Mouse (Mus musculus) embryonic facial prominence, embryonic 12.5 days (tissue): ENCODE data around the gene Tex52. TPM values are rescaled to one million over a fixed set of nuclear protein-coding genes. Genes with fewer than 3 reads are reported as not detected.

Experiments
- polyA plus RNA-seq: library from polyadenylated mRNA; unstranded; fragments of >200 nt; fragmentation: Nextera tagmentation; extraction: Ambion mirVana; gene quantifications from 2 replicates; pipeline ENCODE4 v1.2.1, GENCODE M21; 2016

Gene Tex52
- polyA plus RNA-seq, 1 experiment from 2014 or later: 0.42 TPM

Other genes with a start within 250 kb of the Tex52 start
- 108 and 110 TPM in 2 replicates for gene Tspan9, start 231.9 kb upstream of the Tex52 start, polyA plus RNA-seq
- gene Tead4, start 74.6 kb upstream of the Tex52 start, polyA plus RNA-seq: 2.4 and 3.6 TPM in 2 replicates
- gene Tulp3, start 19.6 kb upstream of the Tex52 start, polyA plus RNA-seq: 29.1 and 29.3 TPM in 2 replicates
- gene Rhno1, start 12.5 kb upstream of the Tex52 start, polyA plus RNA-seq: 160 and 166 TPM in 2 replicates
- 43.8 and 45.1 TPM in 2 replicates for gene Foxm1, start 12.5 kb upstream of the Tex52 start, polyA plus RNA-seq
- not detected in 2 replicates for gene Gm44596, start within 50 bp of the Tex52 start, polyA plus RNA-seq
- gene Nrip2, start 23.8 kb downstream of the Tex52 start, polyA plus RNA-seq: 3.6 and 3.7 TPM in 2 replicates
- 38.4 and 40.0 TPM in 2 replicates for gene Itfg2, start 49.5 kb downstream of the Tex52 start, polyA plus RNA-seq
- gene Fkbp4, start 63.2 kb downstream of the Tex52 start, polyA plus RNA-seq: 502 TPM in 2 replicates
- gene Pzp, start 151.3 kb downstream of the Tex52 start, polyA plus RNA-seq: 0.10 TPM in 1 of 2 replicates, not detected in the other
- gene A2ml1, start 206.2 kb downstream of the Tex52 start, polyA plus RNA-seq: 0.59 and 0.65 TPM in 2 replicates
- gene Klrb1a, start 248.1 kb downstream of the Tex52 start, polyA plus RNA-seq: not detected in 2 replicates